Mouse (Mus musculus) forelimb bud, embryonic 11.5 days (tissue): ENCODE measurements around the gene Mslnl.
"Not testable (repeated sequence)": the region's sequence is repeated elsewhere in the genome, so short reads cannot be mapped to it uniquely, and the experiment has no call there.

ENCODE experiments used
- DNase-seq: peaks from one replicate; pipeline ENCODE4 v3.0.0-alpha.2; 2012; ENCODE audit warnings: low read depth, low spot score

The Mslnl gene

GRCm38 (mm10) chr17:25735745-25736144 lies at the start of gene Mslnl:
TSS of gene Mslnl (plus strand) at chr17:25736042.
- DNase-seq = no peak

GRCm38 (mm10) chr17:25686323-25686722 lies 49.5 kb upstream of the Mslnl start:
- DNase-seq = peak; percentile 23

DNA sequence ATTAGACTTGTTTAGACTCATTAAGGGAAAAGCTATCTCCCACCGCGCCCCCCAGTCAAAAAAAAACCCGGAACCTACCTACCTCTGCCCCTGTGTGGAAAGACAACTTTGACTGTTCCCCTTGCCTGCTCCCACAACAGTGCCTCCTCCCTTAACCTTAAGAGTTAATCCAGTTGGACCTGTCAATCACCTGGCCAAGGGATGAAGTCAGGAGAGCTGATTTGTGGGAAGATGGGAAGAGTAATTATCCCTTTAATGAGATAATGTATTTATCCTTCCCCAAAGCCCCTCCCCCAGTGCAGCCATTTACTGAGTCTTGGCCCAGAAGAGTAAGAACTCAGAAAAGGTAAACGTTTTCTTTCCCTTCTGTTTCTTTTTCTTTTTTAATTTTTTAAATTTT lies 46.9 kb upstream of the Mslnl start:
- DNase-seq = no peak

DNA sequence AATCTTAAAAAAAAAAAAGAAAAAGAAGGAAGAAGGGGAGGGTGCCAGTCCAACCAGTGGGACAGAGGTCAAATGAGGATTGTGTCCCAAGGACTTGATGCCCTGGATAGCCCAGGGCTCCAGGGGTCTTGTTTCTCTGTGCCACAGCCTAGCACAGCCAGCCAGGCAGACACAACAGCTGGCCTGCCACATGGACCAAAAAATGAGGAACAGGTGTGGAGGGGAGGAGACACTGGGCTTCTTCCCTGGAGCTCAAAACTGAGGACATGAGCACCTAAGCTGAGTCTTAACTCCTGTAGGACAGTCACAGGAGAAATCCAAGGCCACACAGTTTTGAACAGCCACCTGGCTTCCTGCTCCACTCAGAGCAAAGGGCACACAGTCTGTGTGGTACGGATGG lies 39.6 kb upstream of the Mslnl start:
- DNase-seq = peak; percentile 31

DNA sequence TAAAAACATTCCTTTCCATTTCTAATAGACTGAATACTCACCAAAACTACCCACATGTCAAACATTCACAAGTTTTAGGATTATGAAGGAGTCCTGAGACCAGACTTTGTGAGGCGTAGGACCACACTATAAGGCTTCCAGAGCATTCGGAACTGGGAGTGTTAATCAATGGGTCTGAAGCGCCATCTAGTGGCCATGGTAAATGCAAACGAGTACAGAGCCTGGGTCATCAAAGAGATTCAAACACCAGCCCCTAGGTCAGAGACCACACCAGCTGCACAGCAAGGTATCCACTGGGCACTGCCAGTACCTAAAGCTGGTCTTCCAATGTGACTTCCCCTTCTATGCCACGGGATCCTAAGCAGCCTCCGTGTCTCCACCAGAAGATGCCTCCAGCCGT lies 37.4 kb upstream of the Mslnl start:
- DNase-seq = peak; percentile 84

- DNase-seq = no peak
These were observed 34.9 kb upstream of the Mslnl start for GRCm38 (mm10) chr17:25700863-25701496.

- no peak for DNase-seq
These were observed 25.8 kb upstream of the Mslnl start for GRCm38 (mm10) chr17:25709994-25710393.

DNA sequence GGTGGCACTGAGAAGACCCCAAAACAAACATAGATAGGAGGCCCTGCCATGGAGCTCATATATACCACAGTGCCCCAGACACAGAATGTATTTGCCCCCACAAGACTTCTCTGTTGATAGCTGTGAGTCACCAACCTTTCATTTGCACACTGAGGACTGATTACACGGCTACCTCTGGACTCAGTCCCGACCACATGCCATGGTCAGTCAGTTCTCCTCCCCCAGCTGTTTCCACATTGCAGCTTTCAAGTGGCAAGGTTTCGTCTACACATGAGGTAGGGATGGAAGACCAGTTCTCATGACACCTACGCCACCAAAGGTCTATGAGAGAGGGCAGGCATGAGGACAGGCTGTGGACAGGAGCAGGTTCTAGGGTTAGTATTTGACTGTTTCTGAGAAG lies 24.7 kb upstream of the Mslnl start:
- no peak for DNase-seq

DNA sequence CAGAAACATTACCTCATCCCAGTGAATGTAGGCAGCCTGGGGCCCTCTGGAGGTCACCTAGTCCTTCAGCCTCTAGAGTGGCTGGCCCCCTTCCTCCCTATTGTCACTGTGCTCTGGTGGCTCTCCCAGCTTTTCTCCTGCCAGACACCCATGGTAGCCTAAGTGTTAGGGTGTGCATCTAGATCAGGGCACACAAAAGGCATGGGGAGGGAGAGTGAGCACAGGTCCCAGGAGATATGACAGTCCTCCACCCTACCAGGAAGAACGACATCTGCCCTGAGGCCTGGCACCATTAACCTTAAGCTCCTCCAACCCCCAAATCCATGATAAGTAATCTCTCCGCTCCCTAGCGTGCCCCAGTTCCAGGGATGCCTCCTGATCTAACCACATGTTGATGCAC lies 20.2 kb upstream of the Mslnl start:
- DNase-seq = no peak

- DNase-seq = no peak
These were observed 19.7 kb upstream of the Mslnl start for GRCm38 (mm10) chr17:25716130-25716529.

DNA sequence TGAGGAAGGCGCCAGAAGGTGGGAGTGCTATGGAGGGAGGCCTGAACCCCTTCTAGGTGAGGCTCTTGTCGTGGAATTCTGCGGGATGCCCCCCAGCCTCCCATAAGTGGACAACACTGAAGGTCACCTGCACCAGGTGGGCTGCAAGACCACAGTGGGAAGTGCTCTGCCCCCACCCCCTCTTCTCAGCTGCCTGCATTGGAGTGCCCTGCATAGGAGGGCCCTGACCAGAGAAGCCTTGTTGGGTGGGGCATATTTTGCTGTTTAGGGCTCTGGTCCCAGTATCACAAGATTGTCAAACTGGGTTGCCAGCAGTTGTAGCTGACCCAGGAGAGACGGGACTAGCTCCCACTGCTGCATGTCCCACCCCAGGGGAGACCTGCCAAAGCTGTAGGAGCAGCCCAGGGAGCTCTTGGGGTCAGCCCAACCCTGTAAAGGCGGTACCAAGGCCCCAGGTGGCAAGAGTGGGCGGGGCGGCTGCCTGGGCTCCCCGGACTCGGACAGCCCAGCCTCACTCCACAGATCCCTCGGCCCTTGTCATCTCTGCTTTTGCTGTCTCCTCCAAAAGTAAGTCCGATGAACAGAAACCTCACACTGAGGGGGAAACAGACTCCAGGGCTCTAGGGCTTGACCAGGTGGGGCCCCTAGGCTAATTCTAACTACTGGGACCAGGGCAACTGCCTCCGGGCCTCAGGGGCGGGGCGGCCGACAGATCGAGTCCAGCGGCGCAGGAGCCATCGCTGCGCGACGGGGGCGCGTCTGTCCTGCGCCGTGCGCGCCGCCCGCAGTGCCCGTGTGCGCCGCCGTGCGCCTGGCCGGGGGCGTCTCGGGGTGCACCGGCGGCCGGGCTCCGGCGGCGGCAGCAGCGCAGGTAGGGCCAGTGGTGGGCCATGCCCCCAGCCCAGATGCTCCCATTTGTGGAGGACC lies 18.9 kb upstream of the Mslnl start, which contains the start of gene Gng13:
TSS of gene Gng13 (plus strand) at position 461 of the 927 bp plus-strand sequence.
- DNase-seq = no peak

GRCm38 (mm10) chr17:25717691-25718090 lies 18.2 kb upstream of the Mslnl start:
- no peak for DNase-seq

GRCm38 (mm10) chr17:25721476-25721875 lies 14.4 kb upstream of the Mslnl start:
- no peak for DNase-seq

GRCm38 (mm10) chr17:25723470-25723869 lies 12.4 kb upstream of the Mslnl start:
- DNase-seq = no peak

DNA sequence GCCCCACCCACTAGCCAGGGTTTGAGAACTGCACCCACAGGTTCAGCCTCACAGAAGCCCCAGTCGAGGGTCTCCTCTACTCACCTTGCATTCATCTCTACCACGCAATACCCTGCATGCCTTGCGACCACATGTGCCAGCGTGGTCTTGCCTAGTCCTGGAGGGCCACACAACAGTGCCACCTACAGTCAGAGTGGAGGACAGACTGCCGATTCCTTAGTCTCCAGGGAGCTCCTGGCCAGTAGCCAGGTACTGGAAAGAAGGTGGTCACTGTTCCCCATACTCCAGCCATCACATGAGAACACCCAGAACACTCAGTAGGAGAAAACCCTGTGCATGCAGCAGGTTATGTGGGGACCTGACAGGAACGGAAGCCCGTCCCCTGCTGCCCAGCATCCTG lies 11.9 kb upstream of the Mslnl start:
- DNase-seq = no peak

DNA sequence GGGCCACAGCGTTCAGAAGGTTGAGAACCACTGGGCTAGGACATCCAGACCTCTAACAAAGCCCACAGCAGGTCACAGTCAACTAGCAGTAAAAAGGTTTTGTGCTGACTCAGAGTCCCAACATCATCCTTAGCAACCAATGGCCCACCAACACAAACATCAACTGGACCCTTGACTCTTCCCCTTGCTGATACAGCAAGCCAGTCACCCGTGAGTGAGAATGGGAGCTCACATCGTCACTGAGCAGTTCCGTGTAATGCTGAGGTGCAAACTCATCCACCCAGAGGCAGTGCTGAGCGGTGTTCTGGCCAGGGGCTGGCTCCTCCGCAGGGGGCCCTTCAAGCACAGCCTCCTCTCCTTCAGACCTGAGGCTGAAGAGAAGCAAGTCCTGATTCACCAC lies 10.6 kb upstream of the Mslnl start:
- no peak for DNase-seq

DNA sequence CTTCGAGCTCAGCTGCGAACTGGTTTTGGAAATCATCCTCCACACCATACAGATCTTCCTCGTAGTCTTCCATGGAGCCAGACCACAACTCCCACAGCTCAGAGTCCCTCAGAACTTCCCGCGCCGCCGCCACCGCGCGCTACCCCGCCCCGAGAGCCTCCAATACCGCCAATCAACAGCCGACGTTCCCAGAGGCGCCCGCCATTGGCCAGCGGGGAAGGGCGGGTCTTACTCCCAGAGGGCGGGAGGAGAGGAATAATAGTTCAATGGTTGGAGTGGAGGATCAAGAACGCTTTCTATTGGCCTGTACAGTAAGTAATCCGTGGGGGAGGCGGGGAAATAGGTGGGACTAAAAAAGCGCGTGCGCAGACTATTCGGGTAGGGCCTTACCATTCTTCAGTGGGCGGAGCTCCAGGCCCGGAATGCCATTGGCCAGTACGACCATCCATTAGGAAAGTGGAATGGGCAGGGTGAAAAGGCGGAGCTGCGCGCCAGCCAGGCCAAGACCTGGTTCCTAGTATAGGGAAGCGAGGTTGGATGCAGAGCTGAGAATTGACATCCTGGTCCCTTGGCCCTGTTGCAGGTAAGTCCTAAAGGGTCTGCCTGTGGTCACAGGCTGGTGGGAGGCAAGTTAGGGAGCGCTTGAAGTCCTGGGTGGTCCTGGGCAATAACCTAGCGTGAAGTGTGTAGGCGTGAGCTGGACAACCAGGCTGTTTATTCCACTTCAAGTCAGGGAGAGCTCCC lies 8.4 kb upstream of the Mslnl start, which contains the start of the genes Chtf18 and Rpusd1:
TSS of gene Chtf18 (minus strand) at position 155 of the 744 bp plus-strand sequence.
TSS of gene Rpusd1 (plus strand) at position 406 of the 744 bp plus-strand sequence.
- peak; percentile 99 for DNase-seq

DNA sequence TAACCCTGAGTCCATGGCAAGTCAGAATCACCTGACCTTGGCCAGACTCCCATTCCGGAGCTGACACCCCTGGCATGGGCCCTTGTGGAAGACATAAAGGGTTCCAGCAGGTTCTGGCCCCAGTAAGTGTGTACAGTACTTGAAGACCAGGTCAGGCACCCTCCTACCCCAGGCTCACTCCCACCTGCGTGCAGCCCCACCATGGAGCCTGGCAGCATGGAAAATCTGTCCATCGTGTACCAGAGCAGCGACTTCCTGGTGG lies 7.9 kb upstream of the Mslnl start:
- no peak for DNase-seq

DNA sequence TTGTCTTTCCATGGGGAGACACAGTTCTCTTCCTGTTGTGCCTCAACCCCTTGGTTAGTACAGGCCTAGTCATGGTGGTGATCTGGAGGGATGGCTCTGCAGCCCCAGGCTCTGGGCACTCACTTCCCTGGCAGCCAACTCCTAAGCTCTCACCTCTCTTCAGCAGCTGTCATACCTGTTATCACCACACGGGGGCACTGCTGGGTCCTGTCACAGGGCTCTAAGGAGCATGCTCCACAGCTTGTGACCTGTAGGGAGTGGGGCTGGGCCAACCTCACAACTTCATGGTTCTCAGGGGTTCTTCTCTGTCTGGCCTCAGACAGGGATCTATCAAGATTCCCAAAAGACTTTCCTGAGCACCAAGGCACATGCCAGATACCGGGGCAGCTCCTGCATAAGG lies 3.8 kb upstream of the Mslnl start:
- peak; percentile 88 for DNase-seq

DNA sequence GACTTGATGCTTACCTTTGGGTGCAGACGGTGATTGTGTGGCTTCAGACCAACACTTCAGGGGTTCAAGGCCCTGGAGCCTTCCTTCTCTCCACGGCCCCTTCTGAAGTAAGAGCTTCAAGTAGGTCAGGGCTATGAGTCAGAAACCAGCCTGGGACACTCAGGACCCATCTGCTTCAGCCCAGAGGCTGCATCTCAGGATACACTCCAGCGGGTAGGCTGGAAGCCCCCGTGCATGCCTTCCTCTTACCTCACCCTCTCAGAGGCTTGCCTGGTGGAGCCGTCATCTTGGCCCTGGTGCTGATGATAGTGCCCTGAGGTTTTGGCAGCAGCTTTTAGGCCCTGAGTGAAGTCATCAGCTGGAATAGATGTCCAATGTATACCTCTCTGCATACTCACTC lies 596 bp upstream of the Mslnl start:
- no peak for DNase-seq

DNA sequence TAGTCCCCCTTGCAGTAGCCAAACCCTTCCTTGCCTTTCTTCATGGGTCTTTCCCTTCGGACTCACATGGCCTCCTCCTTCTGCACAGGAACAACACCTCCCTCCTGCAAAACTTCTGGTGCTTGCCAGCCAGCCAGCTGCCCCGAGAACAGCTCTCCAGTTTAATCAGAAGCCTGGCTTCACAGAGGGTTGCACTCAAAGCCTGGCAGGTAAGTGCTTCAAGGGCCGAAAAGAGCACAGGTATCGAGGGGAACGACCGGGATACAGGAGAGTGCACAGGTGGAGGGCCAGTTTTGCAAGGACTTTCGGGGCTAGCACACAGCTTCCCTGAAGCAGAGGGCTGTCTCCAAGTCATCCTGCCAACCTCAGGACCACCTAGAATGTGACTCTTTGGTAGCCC lies 3.0 kb downstream of the Mslnl start:
- no peak for DNase-seq

- DNase-seq = not testable (repeated sequence)
These were observed 5.6 kb downstream of the Mslnl start for GRCm38 (mm10) chr17:25741471-25741870.
